Mouse (Mus musculus): ENCODE measurements around the gene Ddx6. TPM values are rescaled to one million over a fixed set of nuclear protein-coding genes. Genes with fewer than 3 reads are reported as not detected.
"Not testable (repeated sequence)": the region's sequence is repeated elsewhere in the genome, so short reads cannot be mapped to it uniquely, and the experiment has no call there.

Gene Ddx6
- total RNA-seq, 2 experiments from 2014 or later: 114 to 115 TPM

DNA sequence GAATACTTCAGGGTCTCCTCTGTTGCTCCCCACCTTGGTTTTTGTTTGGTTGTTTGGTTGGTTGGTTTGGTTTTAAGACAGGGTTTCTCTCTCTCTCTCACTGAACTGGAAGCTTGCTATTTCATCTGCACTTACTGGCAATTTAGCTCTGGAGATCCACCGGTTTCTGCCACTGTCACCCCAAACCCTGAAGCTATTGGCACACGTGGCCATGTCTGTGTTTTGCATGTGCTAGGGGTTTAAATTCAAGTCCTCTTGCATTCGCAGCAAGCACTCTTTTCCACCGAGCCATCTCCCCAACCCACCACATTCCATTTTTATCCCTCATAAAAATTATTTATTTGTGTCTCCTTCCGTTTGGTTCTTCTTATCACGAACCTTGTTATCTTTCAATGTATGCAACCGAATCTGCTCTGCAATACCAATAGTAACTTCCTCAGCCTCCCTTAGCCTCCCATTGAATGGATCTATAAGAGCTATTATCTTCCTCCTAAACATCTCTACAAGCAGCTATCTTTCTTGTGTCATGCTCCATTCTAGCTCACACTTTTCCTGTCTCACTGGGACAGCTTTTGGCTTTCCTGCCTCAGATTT lies 13.0 kb upstream of the Ddx6 start:
- no peak for DNase-seq (ENCODE audit: extremely low spot score in 1 of 2, low spot score in 2 of 2)
- intact Hi-C loops (cut with DNase I): no loop called here

DNA sequence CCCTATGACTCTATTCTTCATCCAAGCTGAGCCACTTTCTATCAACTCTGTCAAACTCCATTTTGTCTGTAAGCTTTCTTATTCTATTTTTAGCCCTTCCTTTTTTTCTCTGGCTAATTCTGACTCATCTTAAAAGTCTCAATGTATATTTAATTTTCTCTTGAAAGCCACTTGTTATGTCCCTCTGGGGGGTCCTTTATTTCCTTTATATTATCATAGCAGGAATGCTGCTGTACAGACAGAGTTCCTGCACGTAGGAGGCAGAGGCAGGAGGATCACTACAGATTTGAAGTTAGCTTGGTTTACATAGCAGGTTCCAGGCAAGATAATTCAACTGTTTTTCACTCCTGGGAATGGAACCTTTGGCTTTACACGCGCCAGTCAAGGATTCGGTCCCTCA lies 11.5 kb upstream of the Ddx6 start:
- DNase-seq (ENCODE audit: extremely low spot score in 1 of 2, low spot score in 2 of 2): no peak
- intact Hi-C loops (cut with DNase I): no loop called here

DNA sequence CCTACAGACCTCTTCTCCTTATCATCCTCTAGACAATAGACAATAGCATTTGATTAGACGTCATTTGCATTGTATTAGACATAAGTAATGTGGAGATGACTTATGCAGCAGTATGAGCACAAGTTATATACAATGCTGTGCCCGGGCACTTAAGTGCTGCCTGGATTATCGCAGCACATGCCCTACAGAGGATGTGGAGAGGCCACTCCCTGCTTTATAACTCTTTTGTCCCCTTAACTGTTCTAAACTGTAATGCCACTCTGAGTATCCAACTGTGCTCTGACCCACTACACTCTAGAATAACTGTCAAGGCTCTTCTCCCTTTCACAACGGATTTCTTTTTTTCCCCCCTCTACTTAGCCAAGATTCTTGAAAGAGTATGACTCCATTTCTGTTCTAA lies 10.8 kb upstream of the Ddx6 start:
- DNase-seq (ENCODE audit: extremely low spot score in 1 of 2, low spot score in 2 of 2): no peak
- intact Hi-C loops (cut with DNase I): no loop called here

DNA sequence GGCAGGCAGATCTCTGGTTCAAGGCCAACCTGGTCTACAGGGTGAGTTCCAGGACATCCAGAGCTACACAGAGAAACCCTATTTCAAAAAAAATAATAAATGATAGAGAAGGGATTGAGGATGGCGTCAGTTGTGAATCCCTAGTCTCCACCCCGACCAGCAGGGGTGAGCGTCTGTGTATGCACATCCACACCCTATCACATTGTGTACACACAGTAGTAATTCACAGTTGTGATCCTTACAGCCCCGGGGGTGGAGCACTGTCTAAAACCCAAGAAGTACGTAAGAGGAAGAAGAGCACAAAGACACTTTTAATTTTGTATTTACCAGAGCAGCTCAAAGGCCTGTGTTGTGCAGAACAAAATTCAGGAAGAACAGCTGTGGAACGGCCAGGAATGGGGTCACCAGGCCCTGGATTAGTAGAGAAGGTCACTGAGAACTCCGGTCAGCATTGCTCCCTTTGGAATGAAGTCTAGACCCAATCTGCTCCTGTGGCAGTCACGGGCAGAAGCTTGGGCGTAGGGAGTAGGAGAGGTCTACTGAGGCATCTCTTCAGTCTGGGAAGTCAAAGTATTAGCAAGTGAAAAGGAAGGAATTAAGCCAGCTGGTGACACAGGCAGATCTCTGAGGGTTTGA lies 9.7 kb upstream of the Ddx6 start:
- intact Hi-C loops (cut with DNase I): no loop called here

DNA sequence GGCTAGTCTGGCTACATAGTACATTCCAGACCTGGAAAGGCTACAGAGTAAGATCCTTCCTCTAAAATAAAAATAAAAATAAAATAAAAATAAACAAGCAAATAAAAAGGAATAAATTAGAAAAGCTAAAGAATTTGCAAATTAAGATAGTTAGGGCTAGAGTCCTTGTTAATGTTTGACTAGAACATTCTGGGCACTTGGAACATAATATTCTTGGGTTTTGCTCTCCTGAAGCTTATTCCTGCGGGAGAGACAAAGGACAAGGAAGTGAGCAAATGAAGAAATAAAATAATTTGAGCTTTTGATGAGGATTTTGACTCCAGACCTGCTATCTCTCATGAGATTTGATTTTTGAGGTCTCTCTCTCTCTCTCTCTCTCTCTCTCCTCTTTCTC lies 9.2 kb upstream of the Ddx6 start:
- intact Hi-C loops (cut with DNase I): no loop called here
- DNase-seq (ENCODE audit: extremely low spot score in 1 of 2, low spot score in 2 of 2): no peak

More for the DNA sequence above, 9.7 kb upstream of the Ddx6 start:
- no peak for DNase-seq (ENCODE audit: extremely low spot score in 1 of 2, low spot score in 2 of 2)

DNA sequence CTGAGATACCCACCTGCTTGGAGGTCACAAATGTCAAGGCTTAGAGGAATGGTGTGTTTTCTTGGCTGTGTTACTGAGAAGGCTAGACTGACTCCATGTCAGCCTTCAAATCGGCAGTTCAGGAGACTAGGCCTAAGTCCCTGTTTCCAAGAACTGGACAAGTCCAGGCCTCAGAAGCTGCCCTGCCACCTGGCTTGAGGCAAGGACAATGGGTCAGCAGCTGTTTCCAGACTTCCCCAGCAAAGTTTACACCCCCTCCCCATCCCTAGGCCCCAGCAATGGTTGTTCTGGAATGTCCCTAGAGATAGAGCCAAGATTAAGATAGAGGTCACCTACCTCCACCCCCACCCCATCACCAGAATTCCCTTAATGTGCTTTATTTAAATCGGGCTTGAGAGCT lies 7.0 kb upstream of the Ddx6 start:
- DNase-seq (ENCODE audit: extremely low spot score in 1 of 2, low spot score in 2 of 2): no peak
- intact Hi-C loops (cut with DNase I): no loop called here

DNA sequence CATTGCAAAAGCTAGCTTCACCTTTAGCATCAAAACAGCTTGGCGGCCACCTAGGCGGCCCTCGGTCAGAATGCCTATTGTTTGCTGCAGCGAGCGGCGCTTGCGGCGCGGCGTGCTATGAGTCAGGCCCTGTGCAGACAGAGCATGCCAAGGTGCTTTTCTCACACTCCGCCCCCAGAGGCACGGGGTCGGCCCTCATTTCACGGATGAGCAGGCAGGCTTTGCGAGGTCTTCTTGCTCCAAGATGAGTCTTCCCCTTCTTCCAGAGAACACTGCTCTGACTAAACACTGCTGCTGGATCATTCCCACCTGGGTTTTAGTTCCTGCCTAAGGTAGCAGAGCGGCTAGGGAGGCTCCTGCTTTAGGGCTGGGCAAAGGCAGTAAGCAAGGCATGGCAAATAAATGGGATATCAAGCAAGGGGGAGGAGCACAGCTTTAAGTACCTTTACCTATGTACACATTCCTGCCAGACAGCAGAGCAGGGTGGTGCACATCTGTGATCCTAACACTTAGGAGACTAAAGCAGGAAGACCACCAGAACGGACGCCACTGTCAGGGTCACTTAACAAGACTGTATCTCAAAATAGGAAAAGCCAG lies 5.7 kb upstream of the Ddx6 start:
- intact Hi-C loops (cut with DNase I): no loop called here
- no peak for DNase-seq (ENCODE audit: extremely low spot score in 1 of 2, low spot score in 2 of 2)

DNA sequence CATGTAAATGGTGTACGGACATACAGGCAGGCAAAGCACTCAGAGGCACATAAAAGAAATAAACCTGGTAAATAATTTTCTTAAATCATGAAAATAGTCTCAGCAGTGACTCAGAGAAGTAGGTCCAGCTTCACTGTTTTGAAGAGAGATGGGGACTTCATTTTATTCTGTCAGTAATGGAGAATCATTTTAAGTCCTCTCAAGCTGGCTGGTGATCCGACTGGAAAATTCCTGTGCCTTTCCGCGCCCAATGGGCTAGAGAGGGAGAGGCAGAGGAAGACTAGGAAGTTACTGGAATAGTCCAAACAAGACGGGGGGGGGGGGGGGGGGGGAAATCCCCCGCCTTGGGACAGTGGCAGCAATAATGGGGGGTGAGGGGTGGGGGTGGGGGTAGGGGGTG lies 5.1 kb upstream of the Ddx6 start:
- no peak for DNase-seq (ENCODE audit: extremely low spot score in 1 of 2, low spot score in 2 of 2)
- intact Hi-C loops (cut with DNase I): loop anchor here (5.0 kb wide), 2 partner anchors 72 to 92 kb away; no protein-coding TSS in a partner anchor

DNA sequence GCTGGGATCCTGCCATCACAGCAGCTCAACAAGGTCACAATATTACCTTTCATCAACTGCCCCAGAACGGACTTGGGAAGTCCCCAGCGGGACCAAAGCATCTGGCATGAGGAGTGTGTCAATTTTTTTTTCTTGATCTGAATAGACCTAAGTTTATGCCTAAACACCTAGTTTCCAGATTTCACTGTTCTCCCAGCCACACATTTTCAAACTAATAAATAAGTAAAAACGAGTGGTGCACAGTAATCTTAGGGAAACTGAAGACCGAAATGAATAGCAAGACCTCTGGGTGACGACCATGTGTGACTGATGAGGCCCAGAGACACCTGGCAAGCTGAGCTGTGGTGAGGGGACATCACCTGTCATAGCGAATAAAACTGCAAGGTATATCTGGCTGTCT lies 3.9 kb upstream of the Ddx6 start:
- intact Hi-C loops (cut with DNase I): loop anchor here (5.0 kb wide), 2 partner anchors 74 to 94 kb away; no protein-coding TSS in a partner anchor
- DNase-seq (ENCODE audit: extremely low spot score in 1 of 2, low spot score in 2 of 2): no peak

DNA sequence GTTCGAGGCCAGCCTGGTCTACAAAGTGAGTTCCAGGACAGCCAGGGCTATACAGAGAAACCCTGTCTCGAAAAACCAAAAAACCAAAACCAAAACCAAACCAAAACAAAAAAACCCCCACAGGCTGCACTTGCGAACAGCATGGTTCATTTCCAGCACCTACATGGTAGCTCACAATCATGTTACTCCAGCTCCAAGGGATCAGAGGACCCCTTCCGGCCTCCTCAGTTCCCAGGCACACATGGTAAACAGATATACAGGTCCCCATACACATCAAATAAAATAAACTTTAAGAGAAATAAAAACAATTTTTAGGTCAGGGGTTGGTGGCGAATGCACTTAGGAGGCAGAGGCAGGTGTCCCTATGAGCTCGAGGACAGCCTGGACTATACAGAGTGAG lies 1.9 kb upstream of the Ddx6 start:
- intact Hi-C loops (cut with DNase I): loop anchor here (5.0 kb wide), 2 partner anchors 75 to 95 kb away; no protein-coding TSS in a partner anchor
- DNase-seq (ENCODE audit: extremely low spot score in 1 of 2, low spot score in 2 of 2): no peak

DNA sequence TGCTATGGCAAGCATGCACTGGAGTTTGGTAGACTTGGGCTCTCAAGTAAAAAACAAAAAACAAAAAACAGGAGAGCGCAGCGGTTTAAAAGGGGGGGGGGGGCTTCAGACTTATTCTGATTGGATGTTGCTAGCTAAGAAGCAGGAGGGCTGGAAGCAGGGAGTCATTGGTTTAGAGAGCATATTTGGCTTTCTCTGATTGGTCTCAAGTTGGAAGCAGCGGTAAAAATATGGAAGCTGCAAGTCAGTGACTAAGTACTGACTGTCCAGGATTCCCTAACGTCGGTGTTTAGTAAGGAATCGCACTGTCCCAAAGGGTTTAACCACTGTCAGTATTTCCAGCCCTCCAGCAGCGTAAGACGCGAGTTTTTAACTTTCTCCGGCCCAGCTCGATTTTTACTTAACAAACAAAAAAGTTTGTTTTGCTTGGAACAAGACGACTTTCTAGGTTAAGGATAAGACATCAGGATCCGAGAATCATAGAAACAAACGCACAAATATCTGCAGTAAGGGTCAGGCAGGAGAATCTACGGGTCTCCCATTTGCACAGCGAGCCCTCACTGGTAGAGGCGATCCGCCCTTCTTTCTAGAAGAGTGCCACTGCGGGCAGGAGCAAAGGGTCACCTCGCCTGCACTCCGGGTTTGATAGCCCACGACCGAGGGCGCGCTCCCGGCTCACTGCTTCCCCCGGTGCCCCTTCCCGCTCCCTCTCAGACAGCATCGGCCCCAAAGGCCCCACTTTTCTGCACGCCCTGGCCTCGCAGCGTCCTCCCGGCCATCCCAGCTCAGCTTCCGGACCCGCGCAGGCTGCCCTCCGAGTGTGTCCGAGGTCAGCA lies 1.0 kb upstream of the Ddx6 start:
- peak; percentile 63 to 71 for DNase-seq (ENCODE audit: extremely low spot score in 1 of 2, low spot score in 2 of 2)
- intact Hi-C loops (cut with DNase I): loop anchor here (5.0 kb wide), 2 partner anchors 76 to 96 kb away; no protein-coding TSS in a partner anchor

DNA sequence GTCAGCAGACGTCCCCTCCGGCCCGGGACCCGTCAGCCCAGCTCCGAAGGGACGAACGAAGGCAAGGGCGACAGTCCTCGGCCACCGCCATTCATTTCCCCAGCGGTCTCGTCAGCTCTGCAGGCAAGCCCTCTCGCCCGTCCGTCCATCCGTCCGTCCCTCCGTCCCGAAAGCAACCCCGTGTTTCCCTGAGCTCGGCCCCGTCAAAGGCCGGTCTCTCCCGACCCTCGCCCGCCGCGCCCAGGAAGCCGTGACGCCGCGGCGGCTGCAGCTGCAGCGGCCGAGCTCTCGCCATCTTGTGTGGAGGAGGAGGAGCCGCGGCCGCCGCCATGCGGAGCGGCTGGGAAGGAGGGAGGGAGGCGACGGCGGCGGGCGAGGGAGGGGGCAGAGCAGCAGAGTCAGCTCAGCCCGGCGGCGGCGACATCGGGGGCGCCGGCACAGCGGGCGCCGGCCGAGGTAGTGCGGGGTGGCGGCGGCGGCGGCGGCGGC lies 358 bp upstream of the Ddx6 start:
- intact Hi-C loops (cut with DNase I): loop anchor here (5.0 kb wide), 2 partner anchors 77 to 97 kb away; no protein-coding TSS in a partner anchor
- peak; percentile 64 to 93 for DNase-seq (ENCODE audit: extremely low spot score in 1 of 2, low spot score in 2 of 2)

DNA sequence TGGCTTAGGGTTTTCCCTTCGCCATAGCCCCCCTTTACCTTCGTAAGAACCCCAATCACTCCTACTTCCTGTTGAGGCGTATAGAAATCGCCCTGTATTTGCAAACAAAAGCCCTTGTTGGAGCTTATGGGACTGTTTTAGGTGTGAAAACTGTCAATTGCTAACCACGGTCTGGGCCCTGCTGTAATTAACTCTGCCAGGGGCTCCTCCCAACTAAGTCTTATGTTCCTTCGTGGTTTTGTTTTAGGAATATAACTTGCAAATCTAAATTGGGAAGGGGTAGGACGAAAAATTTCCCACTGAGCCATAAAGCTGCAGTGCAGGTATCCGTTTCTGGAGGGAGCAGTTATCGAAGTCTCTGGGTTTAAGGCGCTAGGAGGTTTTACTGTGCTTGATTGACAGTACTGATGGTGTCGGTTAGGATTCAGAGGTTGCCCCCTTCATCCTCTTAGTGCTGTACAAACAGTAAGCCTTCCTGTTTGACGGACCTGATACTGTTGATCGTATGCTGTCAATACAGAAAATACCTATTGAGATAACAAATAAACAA lies 999 bp downstream of the Ddx6 start:
- intact Hi-C loops (cut with DNase I): no loop called here
- no peak for DNase-seq (ENCODE audit: extremely low spot score in 1 of 2, low spot score in 2 of 2)

DNA sequence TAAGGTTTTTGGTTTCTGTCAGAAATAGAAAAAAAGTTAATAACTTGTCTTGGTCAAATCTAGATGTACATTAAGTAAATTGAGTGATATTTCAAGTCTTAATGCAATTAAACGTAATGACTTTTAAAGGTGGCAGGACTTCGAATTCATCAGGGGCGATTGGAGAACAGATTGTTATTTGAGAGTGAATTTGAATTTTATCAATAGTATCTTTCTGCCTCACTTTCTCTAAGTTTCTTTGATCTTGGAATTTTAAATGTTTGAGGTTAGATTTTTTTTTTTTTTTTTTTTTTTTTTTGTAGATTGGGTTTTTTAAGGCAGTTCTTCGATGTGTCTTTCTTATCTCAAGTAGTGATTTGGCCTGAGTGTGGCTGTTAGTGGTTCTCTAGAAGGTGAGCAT lies 2.0 kb downstream of the Ddx6 start:
- intact Hi-C loops (cut with DNase I): no loop called here
- no peak for DNase-seq (ENCODE audit: extremely low spot score in 1 of 2, low spot score in 2 of 2)

DNA sequence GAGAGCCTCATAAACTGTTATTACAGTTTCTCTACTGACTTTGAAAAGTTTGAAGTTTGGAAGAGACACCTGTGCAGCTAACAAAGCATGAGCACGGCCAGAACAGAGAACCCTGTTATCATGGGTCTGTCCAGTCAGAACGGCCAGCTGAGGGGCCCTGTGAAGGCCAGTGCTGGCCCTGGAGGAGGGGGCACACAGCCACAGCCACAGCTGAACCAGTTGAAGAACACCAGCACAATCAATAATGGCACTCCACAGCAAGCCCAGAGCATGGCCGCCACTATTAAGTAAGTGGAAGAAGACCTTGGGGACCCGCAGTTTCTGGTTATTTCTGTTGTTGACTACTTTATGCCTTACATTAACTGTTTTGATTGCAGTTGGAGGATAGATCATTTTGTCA lies 2.6 kb downstream of the Ddx6 start:
- DNase-seq (ENCODE audit: extremely low spot score in 1 of 2, low spot score in 2 of 2): no peak
- intact Hi-C loops (cut with DNase I): no loop called here

DNA sequence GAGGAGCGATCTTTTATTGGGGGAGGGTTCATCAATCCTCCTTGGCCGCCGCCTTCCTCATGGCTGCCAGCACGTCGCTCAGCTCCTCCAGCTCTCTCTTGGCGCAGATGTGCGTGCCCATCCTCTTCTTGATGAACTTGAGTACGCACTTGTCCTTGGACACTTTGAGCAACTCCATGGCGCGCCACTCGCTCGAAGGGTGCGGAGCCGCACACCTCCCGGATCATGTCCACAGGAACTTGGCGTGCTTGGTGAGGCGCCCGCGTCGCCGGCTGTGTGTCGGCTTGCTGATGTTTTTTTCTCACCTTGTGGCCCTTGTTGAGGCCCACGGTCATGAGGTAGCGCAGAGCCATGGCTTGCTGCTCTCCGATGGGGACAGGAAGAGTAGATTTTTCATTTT lies 5.7 kb downstream of the Ddx6 start:
- intact Hi-C loops (cut with DNase I): no loop called here

DNA sequence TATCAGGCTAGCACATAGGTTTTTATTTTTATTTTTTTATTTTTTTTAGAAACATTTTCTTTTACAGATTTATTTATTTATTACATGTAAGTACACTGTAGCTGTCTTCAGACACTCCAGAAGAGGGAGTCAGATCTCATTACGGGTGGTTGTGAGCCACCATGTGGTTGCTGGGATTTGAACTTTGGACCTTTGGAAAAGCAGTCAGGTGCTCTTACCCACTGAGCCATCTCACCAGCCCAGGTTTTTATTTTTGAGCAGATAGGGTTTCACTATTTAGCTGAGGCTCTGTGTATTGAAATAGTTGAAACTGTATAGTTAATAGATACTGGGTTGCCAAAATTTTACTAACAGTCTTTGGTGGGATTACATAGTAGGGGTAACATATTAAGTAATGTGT lies 8.4 kb downstream of the Ddx6 start:
- DNase-seq (ENCODE audit: extremely low spot score in 1 of 2, low spot score in 2 of 2); intact Hi-C loops (cut with DNase I): not testable (repeated sequence)

More for the DNA sequence above, 5.7 kb downstream of the Ddx6 start:
- no peak for DNase-seq (ENCODE audit: extremely low spot score in 1 of 2, low spot score in 2 of 2)

DNA sequence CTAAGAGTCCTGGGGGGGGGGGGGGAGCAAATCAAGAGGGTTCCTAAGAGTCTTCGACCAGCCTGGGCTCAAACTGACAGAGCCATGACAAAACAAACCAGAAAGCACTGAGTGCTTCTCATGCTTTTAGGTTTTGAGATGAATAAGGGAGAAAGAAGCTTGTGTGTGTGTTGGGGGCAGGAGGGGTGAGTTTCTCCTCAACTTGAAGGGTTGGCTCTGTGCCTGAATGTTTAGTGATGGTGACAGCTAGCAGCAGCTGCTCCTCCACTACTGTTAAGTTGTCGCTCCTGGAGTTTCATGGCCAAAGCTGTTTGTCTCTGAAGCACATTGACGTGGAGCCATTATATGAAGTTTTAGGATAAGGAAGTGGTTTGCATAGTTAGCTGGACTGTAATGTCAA lies 16.4 kb downstream of the Ddx6 start:
- no peak for DNase-seq (ENCODE audit: extremely low spot score in 1 of 2, low spot score in 2 of 2)

DNA sequence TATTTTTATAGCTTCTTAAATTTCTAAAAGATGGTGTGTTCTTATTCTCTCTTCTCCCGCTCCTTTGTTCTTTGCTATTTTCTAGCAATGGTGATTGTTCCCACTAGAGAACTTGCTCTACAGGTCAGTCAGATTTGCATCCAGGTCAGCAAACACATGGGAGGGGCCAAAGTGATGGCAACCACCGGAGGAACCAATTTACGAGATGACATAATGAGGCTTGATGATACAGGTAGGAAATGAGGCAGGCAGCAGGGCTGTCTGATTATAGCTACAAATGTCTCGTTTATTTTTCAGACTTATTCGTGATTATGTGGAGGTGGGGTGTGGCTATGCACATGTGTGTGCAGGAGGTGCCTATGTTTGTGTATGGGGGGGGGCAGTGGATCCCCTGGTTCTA lies 19.7 kb downstream of the Ddx6 start:
- no peak for DNase-seq (ENCODE audit: extremely low spot score in 1 of 2, low spot score in 2 of 2)
- intact Hi-C loops (cut with DNase I): no loop called here

More for the DNA sequence above, 16.4 kb downstream of the Ddx6 start:
- intact Hi-C loops (cut with DNase I): no loop called here

Measured in left cerebral cortex, postnatal 10 days (tissue).